Mouse (Mus musculus): ENCODE results near the gene Hbb-bh2. TPM values are rescaled to one million over a fixed set of nuclear protein-coding genes. Genes with fewer than 3 reads are reported as not detected.
"Not testable (repeated sequence)": the region's sequence is repeated elsewhere in the genome, so short reads cannot be mapped to it uniquely, and the experiment has no call there.

Hbb-bh2 gene
- polyA plus RNA-seq, 1 experiment from 2014 or later, result not detected

DNA sequence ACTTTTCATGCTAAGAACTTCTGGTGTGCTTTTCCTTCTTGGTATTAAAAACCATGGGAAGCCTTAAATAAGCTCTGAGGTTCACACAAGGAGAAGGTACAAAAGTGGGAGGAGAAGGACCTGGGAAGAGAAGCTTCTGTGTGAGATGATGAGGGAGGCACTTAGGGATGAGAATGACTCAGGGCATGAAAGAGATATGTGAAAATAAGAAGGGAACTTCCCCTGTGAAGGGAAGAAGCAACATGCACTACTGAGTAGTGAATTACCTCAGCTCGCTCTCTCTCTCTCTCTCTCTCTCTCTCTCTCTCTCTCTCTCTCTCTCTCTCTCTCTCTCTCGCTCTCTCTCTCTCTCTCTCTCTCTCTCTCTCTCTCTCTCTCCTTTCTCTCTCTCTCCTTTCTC is 25.2 kb downstream of the Hbb-bh2 start:
- not testable (repeated sequence) for ATAC-seq; H3K27ac ChIP-seq (ENCODE audit: low read length); H3K9me3 ChIP-seq (ENCODE audit: control insufficient read depth, low read length); H3K4me1 ChIP-seq (ENCODE audit: control insufficient read depth, insufficient read depth, low read length); H3K9ac ChIP-seq (ENCODE audit: low read depth, low read length); H3K27me3 ChIP-seq (replicated peaks; ENCODE audit: control insufficient read depth, insufficient read depth, low read length); H3K36me3 ChIP-seq (ENCODE audit: control insufficient read depth, insufficient read depth, low read length); H3K4me3 ChIP-seq (ENCODE audit: low read length); H3K4me2 ChIP-seq (ENCODE audit: low read depth, low read length)
- 70% methylated on average over 1 of the region's 2 CpGs for WGBS

DNA sequence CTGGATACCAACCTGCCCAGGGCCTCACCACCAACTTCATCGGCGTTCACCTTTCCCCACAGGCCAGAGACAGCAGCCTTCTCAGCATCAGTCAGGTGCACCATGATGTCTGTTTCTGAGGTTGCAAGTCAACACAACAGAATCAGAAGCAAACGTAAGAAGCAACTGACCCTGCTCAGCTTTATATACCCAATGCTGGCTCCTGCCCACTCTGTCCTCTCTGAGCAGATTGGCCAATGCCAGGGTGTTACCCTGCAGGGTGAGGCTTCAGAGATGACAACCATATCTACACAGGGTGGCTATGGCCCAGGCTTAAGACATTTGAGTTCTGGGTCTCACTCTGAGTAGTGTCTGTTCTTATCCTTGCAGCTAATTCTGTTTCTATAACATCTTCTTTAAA is 26.6 kb downstream of the Hbb-bh2 start, which contains the start of gene Hbb-bt:
TSS of gene Hbb-bt (minus strand) at position 231 of the 400 bp plus-strand sequence.
- H3K4me1 ChIP-seq (ENCODE audit: control insufficient read depth, insufficient read depth, low read length), result no peaks in the 10 kb centered on the region
- ATAC-seq, result peak; percentile 86

DNA sequence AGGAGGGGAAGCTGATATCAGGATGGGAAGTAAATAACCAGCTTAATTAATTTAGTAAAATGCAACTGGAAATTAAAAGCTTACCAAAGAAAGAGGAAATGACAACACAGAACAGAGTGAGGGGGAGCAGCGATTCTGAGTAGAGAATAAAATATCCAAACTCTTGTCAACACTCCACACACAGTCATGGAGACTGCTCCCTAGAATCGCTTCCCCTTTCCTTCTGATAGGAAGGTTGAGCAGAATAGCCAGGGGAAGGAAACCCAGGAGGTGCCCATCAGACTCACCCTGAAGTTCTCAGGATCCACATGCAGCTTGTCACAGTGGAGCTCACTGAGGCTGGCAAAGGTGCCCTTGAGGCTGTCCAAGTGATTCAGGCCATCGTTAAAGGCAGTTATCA is 27.2 kb downstream of the Hbb-bh2 start:
- not testable (repeated sequence) for H3K4me2 ChIP-seq (ENCODE audit: low read depth, low read length); ATAC-seq; H3K4me1 ChIP-seq (ENCODE audit: control insufficient read depth, insufficient read depth, low read length); H3K9me3 ChIP-seq (ENCODE audit: control insufficient read depth, low read length); H3K9ac ChIP-seq (ENCODE audit: low read depth, low read length); H3K4me3 ChIP-seq (ENCODE audit: low read length); H3K27me3 ChIP-seq (replicated peaks; ENCODE audit: control insufficient read depth, insufficient read depth, low read length); H3K36me3 ChIP-seq (ENCODE audit: control insufficient read depth, insufficient read depth, low read length); H3K27ac ChIP-seq (ENCODE audit: low read length)
- WGBS, result no CpG with 5 or more reads among the region's 3 CpGs

More for the DNA sequence above, 26.6 kb downstream of the Hbb-bh2 start, which contains the start of gene Hbb-bt:
- H3K9ac ChIP-seq (ENCODE audit: low read depth, low read length), result no peak within 1 kb of the TSS
- no peaks in the 10 kb centered on the region for H3K27me3 ChIP-seq (replicated peaks; ENCODE audit: control insufficient read depth, insufficient read depth, low read length)
- no peak within 1 kb of the TSS for H3K4me2 ChIP-seq (ENCODE audit: low read depth, low read length)
- no peak within 1 kb of the TSS for H3K4me3 ChIP-seq (ENCODE audit: low read length)
- H3K9me3 ChIP-seq (ENCODE audit: control insufficient read depth, low read length), result no peaks in the 10 kb centered on the region
- no peak within 1 kb of the TSS for H3K27ac ChIP-seq (ENCODE audit: low read length)
- H3K36me3 ChIP-seq (ENCODE audit: control insufficient read depth, insufficient read depth, low read length), result no peaks in the 10 kb centered on the region
- WGBS, result 94% methylated on average over 3 of the region's 3 CpGs

DNA sequence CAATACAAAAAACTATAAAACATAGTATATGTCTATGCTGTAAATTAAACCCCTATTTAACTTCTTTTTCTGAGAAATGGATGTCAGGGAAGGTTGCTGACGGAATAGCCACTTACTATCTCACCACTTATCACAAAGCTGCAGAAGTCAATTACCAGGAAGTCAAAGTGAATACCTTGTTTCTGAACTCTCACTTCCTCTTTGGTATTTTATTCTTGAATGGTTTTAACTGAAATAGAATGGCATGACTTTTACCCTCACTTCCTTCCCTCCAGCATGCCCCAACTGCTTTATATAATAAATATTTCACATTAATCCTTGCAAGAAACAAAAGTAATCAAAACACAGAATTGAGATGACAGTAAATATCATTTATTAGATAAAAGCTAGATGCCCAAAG is 28.1 kb downstream of the Hbb-bh2 start:
- Histone ChIP-seq H3K9ac (ENCODE audit: low read depth, low read length) (no peak overlapping the region), H3K4me1 (ENCODE audit: control insufficient read depth, insufficient read depth, low read length) (no peaks in the 10 kb centered on the region), H3K9me3 (ENCODE audit: control insufficient read depth, low read length) (no peaks in the 10 kb centered on the region), H3K36me3 (ENCODE audit: control insufficient read depth, insufficient read depth, low read length) (no peaks in the 10 kb centered on the region), H3K27me3 (replicated peaks; ENCODE audit: control insufficient read depth, insufficient read depth, low read length) (no peaks in the 10 kb centered on the region), H3K4me3 (ENCODE audit: low read length) (no peak overlapping the region), H3K4me2 (ENCODE audit: low read depth, low read length) (no peak overlapping the region), H3K27ac (ENCODE audit: low read length) (no peak overlapping the region)
- no peak for ATAC-seq
- WGBS, result 59% methylated on average over 1 of the region's 1 CpGs

DNA sequence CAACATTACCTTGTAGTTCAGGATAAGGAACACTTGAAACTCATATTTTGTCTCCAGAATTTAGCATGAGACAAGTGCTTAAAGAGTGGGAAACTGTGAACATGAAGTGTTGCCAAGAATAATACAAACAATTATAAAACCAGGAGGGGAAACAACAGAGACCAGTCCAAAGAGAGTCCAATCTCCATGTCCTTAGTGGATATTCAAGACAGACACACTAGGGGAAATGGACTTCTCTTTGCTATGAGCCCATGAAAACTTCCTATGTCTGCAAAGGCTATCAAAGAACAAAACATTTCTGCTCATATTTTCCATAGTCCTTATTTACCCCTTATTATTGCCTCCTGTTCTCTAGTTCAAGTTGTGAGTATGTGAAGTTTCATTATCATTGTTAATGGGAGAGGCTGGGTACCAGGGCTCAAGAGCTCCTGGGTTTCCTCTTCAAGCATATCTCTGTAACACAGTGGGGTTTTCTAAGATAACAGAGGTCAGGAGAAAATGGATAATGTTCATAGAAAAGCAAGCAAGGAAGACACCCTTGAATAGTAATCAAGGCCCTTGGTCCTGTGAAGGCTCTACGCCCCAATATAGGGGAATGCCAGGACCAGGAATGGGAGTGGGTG is 29.0 kb downstream of the Hbb-bh2 start:
- Histone ChIP-seq H3K27ac (ENCODE audit: low read length) (no peak overlapping the region), H3K4me3 (ENCODE audit: low read length) (no peak overlapping the region), H3K4me1 (ENCODE audit: control insufficient read depth, insufficient read depth, low read length) (no peaks in the 10 kb centered on the region), H3K9ac (ENCODE audit: low read depth, low read length) (no peak overlapping the region), H3K9me3 (ENCODE audit: control insufficient read depth, low read length) (no peaks in the 10 kb centered on the region), H3K4me2 (ENCODE audit: low read depth, low read length) (no peak overlapping the region), H3K36me3 (ENCODE audit: control insufficient read depth, insufficient read depth, low read length) (no peaks in the 10 kb centered on the region), H3K27me3 (replicated peaks; ENCODE audit: control insufficient read depth, insufficient read depth, low read length) (no peaks in the 10 kb centered on the region)
- peak; percentile 56 for ATAC-seq
- 88% methylated on average over 1 of the region's 1 CpGs for WGBS

DNA sequence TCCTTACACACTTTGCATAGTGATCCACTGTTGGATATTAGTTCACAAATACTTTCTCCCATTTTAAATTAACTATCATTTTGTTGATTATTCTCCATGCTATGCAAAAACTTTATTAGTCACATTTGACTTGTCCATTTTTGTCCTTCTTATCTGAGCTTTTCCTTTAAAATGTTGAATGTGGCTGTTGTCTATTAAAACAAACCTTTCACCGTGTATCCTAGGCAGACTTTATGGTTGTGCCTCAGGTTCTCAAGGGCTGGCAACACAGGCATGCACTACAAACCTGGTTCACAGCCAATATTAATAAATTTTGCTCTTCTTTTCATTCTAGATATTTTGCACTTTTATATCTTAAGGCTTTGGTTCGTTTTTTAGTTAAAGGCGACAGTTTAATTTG is 29.6 kb downstream of the Hbb-bh2 start:
- Histone ChIP-seq H3K36me3 (ENCODE audit: control insufficient read depth, insufficient read depth, low read length) (no peaks in the 10 kb centered on the region), H3K27ac (ENCODE audit: low read length) (no peak overlapping the region), H3K4me2 (ENCODE audit: low read depth, low read length) (no peak overlapping the region), H3K4me1 (ENCODE audit: control insufficient read depth, insufficient read depth, low read length) (no peaks in the 10 kb centered on the region), H3K9ac (ENCODE audit: low read depth, low read length) (no peak overlapping the region), H3K4me3 (ENCODE audit: low read length) (no peak overlapping the region), H3K9me3 (ENCODE audit: control insufficient read depth, low read length) (no peaks in the 10 kb centered on the region), H3K27me3 (replicated peaks; ENCODE audit: control insufficient read depth, insufficient read depth, low read length) (no peaks in the 10 kb centered on the region)
- WGBS, result 68% methylated on average over 3 of the region's 3 CpGs
- 0 out of 2 replicates have a peak, but pooled peaks have one; percentile 42 for ATAC-seq

DNA sequence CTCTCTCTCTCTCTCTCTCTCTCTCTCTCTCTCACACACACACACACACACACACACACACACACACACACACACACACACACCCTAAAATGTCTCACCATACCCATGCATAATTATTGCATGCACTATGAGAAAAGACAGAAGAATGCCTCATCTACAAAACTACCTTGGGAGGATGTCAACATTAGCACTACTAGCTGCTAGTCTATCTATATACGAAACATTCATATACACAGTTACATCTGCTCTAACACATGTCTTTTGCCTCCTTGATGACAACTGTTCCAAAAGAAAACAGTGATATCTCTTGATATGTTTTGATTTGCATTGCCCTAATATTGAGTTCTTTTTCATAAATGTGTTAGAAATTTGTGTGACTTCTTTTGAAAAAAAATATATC is 30.0 kb downstream of the Hbb-bh2 start:
- WGBS, result 80% methylated on average over 1 of the region's 1 CpGs
- Histone ChIP-seq H3K9ac (ENCODE audit: low read depth, low read length) (no peak overlapping the region), H3K9me3 (ENCODE audit: control insufficient read depth, low read length) (no peaks in the 10 kb centered on the region), H3K4me1 (ENCODE audit: control insufficient read depth, insufficient read depth, low read length) (no peaks in the 10 kb centered on the region), H3K36me3 (ENCODE audit: control insufficient read depth, insufficient read depth, low read length) (no peaks in the 10 kb centered on the region), H3K4me3 (ENCODE audit: low read length) (no peak overlapping the region), H3K27me3 (replicated peaks; ENCODE audit: control insufficient read depth, insufficient read depth, low read length) (no peaks in the 10 kb centered on the region), H3K4me2 (ENCODE audit: low read depth, low read length) (no peak overlapping the region), H3K27ac (ENCODE audit: low read length) (no peak overlapping the region)
- ATAC-seq, result no peak

DNA sequence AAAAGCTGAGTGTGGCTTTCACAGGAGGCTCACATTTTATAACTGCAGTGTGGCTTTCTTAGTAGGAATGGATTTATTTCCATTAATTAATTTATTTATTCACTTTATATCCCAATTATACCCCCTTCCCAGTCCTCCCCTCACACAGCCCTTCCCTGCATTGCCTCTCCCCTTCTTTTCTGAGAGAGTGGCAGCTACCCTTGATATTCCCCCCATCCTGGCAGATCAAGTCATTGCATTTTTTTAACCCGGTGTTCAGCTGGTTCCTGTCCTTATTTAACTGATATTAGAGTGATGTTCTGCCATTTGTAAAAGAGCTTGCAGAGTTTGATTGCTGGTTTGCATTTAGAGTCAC is 30.5 kb downstream of the Hbb-bh2 start:
- H3K27ac ChIP-seq (ENCODE audit: low read length), result no peak overlapping the region
- no peak for ATAC-seq
- no peak overlapping the region for H3K4me3 ChIP-seq (ENCODE audit: low read length)
- 57% methylated on average over 1 of the region's 1 CpGs for WGBS
- H3K4me1 ChIP-seq (ENCODE audit: control insufficient read depth, insufficient read depth, low read length), result no peaks in the 10 kb centered on the region
- no peak overlapping the region for H3K4me2 ChIP-seq (ENCODE audit: low read depth, low read length)
- no peak overlapping the region for H3K9ac ChIP-seq (ENCODE audit: low read depth, low read length)
- no peaks in the 10 kb centered on the region for H3K9me3 ChIP-seq (ENCODE audit: control insufficient read depth, low read length)
- no peaks in the 10 kb centered on the region for H3K36me3 ChIP-seq (ENCODE audit: control insufficient read depth, insufficient read depth, low read length)
- H3K27me3 ChIP-seq (replicated peaks; ENCODE audit: control insufficient read depth, insufficient read depth, low read length), result no peaks in the 10 kb centered on the region

DNA sequence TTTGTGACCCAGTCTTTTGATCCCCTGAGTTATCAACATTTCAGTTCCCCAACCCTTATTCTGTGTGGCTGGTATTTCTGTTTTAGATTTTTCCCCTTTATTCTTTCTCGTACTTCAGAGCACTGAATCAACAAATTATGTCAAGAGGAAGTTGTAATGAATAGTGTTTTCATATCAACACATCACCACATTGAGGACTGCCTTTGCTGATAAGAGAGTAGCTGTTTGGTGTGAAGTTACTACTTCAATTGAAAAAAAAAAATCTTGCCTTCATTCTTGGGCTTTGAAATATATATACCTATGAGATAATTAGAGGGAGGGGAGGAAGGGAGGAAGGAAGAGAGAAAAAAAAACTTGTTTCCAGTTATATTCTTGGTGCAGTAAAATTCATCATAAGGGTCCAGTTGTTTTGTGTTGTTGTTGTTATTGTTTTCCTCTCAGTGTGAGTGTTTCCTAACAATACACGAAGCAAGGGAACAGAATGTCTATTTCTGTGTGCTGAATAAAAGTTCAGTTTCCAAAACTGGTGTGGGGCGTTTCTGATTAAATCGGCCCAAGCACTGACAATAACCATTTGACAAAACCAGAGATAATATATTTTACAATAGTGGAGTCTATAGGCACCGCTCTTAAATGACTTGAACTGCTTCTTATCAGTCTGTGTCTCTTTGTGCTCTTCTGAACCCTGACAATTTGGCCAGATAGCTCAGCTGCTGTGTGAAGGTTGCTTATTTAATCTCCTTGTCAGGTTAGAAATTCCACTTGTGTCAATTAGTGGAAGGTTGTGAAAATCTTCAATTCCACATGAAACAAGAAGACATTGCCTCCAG is 31.1 kb downstream of the Hbb-bh2 start:
- H3K27me3 ChIP-seq (replicated peaks; ENCODE audit: control insufficient read depth, insufficient read depth, low read length), result no peaks in the 10 kb centered on the region
- WGBS, result 46% methylated on average over 5 of the region's 5 CpGs
- no peak overlapping the region for H3K4me3 ChIP-seq (ENCODE audit: low read length)
- H3K36me3 ChIP-seq (ENCODE audit: control insufficient read depth, insufficient read depth, low read length), result no peaks in the 10 kb centered on the region
- no peak for ATAC-seq
- H3K9ac ChIP-seq (ENCODE audit: low read depth, low read length), result no peak overlapping the region
- H3K27ac ChIP-seq (ENCODE audit: low read length), result no peak overlapping the region
- H3K4me1 ChIP-seq (ENCODE audit: control insufficient read depth, insufficient read depth, low read length), result no peaks in the 10 kb centered on the region
- H3K9me3 ChIP-seq (ENCODE audit: control insufficient read depth, low read length), result no peaks in the 10 kb centered on the region
- H3K4me2 ChIP-seq (ENCODE audit: low read depth, low read length), result no peak overlapping the region
